Mouse (Mus musculus) gastrocnemius, postnatal 14 days (tissue): ENCODE measurements around the gene Brip1. TPM values are rescaled to one million over a fixed set of nuclear protein-coding genes. Genes with fewer than 3 reads are reported as not detected.

Experiments used
- DNase-seq: peaks from one replicate; pipeline ENCODE4 v3.0.0; 2021; ENCODE audit warnings: mixed read lengths
- intact Hi-C: fragments of 180-260 bp; cut with DNase I; formaldehyde crosslinking; loops from one replicate; pipeline ENCODE4 v1.15.1; 2025; ENCODE audit warnings: low total_unique reads
- total RNA-seq, 2 experiments: library from RNA; stranded (reverse); gene quantifications; 2 replicates each; pipeline ENCODE4 v1.2.3; 2021

The Brip1 gene
- total RNA-seq, 2 experiments from 2014 or later, result 0.58 to 0.64 TPM

- intact Hi-C loops, result no loop called here
- no peak for DNase-seq
These were observed 69.7 kb downstream of the Brip1 start for GRCm38 (mm10) chr11:86131324-86131723.

GRCm38 (mm10) chr11:86117078-86117869 lies 83.7 kb downstream of the Brip1 start:
- DNase-seq, result no peak
- intact Hi-C loops, result no loop called here

GRCm38 (mm10) chr11:86115955-86116354 lies 85.0 kb downstream of the Brip1 start:
- DNase-seq, result no peak
- intact Hi-C loops, result no loop called here

DNA sequence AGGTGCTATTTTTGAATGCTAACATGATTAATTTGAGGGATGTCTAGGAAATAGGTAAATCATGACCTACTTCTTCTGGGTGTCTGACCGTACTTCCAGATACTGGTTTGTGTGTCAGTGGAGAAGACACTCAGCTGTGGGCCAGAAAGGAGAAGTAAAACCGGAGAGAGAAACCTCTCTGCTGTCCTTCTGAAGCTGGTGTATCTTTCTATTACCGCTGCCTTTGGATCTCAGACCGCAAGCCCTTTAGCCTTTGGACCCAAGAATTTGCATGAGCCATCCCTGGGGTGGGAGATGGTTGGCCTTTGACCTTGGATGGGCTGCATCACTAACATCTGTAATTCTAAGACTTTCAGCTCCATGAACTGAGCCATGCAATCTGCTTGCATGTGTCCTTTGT lies 93.7 kb downstream of the Brip1 start:
- no peak for DNase-seq
- intact Hi-C loops, result no loop called here

- DNase-seq, result peak; percentile 10
- intact Hi-C loops, result no loop called here
These were observed 94.4 kb downstream of the Brip1 start for GRCm38 (mm10) chr11:86106596-86106995.

- no peak for DNase-seq
- intact Hi-C loops, result no loop called here
These were observed 99.8 kb downstream of the Brip1 start for GRCm38 (mm10) chr11:86101191-86101590.

- no peak for DNase-seq
These were observed 101.7 kb downstream of the Brip1 start for GRCm38 (mm10) chr11:86099341-86099740.

GRCm38 (mm10) chr11:86088815-86089214 lies 112.2 kb downstream of the Brip1 start:
- intact Hi-C loops, result no loop called here
- no peak for DNase-seq

More at GRCm38 (mm10) chr11:86099341-86099740, 101.7 kb downstream of the Brip1 start:
- intact Hi-C loops, result no loop called here

DNA sequence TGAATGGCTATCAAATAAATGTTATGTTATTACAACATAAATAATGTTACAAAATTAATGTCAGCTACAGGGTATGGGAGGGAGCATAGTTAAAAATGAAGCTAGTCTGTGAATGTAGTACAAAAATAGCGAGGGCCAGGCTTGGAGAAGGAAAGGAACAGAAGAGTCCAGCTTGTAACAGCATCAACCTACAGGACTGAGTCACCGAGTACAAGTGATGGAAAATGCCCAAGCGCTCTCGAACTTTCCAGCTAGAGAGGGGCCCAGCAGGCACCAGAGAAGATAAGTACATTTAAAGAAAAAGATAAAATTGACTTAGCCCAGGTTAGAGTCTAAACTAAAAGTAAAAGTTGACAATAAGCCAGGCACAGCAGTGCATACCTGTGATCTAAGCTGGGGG lies 116.5 kb downstream of the Brip1 start:
- intact Hi-C loops, result no loop called here
- no peak for DNase-seq

DNA sequence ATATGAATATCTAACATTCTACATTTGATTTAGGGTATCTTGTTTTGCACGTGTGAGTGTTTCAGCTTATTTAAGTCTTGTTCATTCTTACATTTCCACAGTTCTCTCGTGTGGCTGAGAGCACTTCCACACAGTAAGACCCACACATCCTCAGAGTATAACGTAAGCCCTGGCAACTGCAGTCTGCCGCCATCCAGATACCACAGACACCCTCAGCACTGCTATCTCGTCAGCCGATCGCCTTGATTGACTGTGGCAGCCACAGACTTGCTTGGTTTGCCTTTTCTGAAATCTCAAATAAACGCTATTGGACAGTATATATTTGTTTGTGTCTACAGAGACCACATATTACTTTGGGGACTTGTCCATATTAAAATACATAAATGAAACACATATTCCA lies 123.0 kb downstream of the Brip1 start:
- intact Hi-C loops, result no loop called here
- no peak for DNase-seq

DNA sequence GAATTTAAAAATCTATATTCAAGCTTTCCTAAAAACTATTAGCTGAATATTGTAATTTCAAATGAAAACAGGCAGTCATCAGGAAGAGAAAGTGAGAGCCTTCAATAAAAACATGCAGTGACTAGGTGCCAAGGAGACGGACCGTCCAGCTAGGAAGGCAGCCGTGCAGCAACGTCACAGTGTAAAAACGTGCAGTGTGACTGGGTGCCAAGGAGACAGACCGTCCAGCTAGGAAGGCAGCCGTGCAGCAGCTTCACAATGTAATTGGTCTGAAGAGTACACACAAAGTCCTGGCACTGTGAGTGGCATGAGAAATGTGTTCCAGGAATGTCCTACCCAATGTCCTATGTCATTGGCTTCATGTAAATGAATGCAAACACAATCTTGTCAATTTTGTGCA lies 124.0 kb downstream of the Brip1 start:
- intact Hi-C loops, result no loop called here
- no peak for DNase-seq

- intact Hi-C loops, result no loop called here
These were observed 124.6 kb downstream of the Brip1 start for GRCm38 (mm10) chr11:86076403-86076802.

DNA sequence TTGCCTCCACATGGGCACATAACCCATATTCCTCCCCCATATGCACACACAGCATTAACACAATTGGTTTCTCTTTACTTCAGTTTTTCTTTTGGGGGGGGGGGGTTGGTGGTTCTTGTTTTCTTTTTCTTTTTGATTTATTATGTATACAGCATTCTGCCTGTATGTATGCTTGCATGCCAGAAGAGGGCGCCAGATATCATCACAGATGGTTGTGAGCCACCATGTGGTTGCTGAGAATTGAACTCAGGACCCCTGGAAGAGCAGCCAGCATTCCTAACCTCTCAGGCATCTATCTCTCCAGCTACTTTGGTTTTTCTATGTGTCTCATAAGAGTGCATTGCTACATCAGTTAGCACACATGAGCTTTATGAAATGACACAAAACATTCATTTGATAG lies 125.6 kb downstream of the Brip1 start:
- DNase-seq, result no peak
- intact Hi-C loops, result no loop called here

More at GRCm38 (mm10) chr11:86076403-86076802, 124.6 kb downstream of the Brip1 start:
- DNase-seq, result no peak

- intact Hi-C loops, result loop anchor here (10.0 kb wide), 1 partner anchor 214 kb away; the partner anchor contains the start of gene Gm11444
- no peak for DNase-seq
These were observed 132.3 kb downstream of the Brip1 start for GRCm38 (mm10) chr11:86068651-86069050.

- intact Hi-C loops, result loop anchor here (10.0 kb wide), 1 partner anchor 212 kb away; the partner anchor contains the start of gene Gm11444
- no peak for DNase-seq
These were observed 133.8 kb downstream of the Brip1 start for GRCm38 (mm10) chr11:86067154-86067553.

- intact Hi-C loops, result loop anchor here (10.0 kb wide), 1 partner anchor 210 kb away; the partner anchor contains the start of gene Gm11444
- no peak for DNase-seq
These were observed 136.1 kb downstream of the Brip1 start for GRCm38 (mm10) chr11:86064881-86065280.

- DNase-seq, result no peak
- intact Hi-C loops, result loop anchor here (10.0 kb wide), 1 partner anchor 206 kb away; the partner anchor contains the start of gene Gm11444
These were observed 139.8 kb downstream of the Brip1 start for GRCm38 (mm10) chr11:86061243-86061642.

DNA sequence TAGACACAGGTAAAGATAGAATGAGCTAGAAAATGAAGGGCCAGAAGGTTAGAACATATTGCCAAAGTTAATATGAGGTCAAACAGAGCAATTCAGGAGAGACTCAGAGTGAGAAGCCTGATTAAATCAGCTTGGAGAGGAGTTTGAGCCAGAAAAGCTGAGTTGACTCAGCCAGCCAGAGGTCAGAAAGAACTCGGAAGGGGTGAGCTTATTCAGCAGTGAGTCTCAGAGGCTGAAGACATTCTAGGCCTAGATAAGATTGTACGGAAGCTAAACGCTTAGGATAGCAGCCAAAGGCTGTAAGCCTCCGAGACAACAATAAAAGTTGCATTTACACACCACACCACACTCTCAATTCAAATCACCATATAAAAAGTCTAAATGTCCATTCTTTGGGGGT lies 141.9 kb downstream of the Brip1 start:
- DNase-seq, result no peak

DNA sequence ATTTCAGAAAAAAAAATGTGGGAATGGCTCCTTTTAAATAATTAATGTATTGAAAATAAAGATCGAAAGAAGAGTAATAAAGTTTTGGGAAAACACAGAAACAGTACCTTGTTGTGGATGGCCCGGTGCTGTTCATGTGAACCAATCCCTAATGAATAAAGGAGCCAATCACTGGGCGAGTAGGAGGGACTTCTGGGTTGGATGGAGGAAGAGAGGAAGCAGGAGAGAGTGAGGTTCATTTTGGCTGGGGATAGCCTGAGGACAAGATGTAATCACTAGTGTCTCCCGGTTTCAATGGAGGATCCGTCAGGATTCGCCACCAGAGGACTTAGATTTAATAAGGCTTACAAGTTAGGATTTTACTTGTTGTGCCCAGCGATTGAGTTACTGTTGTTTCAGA lies 145.2 kb downstream of the Brip1 start:
- DNase-seq, result no peak
- intact Hi-C loops, result no loop called here

More for the DNA sequence above, 141.9 kb downstream of the Brip1 start:
- intact Hi-C loops, result no loop called here

- intact Hi-C loops, result no loop called here
These were observed 149.6 kb downstream of the Brip1 start for GRCm38 (mm10) chr11:86051383-86051782.

More at GRCm38 (mm10) chr11:86051383-86051782, 149.6 kb downstream of the Brip1 start:
- DNase-seq, result no peak
